Mouse (Mus musculus): Measurements from ENCODE around the gene Bglap3.
A peak's percentile ranks its signal among the peaks of the same experiment; 100 is the strongest.

GRCm38 (mm10) chr3:88331282-88331681 is 41.3 kb downstream of the Bglap3 start:
- TF ChIP-seq CTCF (IDR thresholded peaks at IDR 0.05; ENCODE audit: borderline replicate concordance, insufficient read depth, low read length) (peak; percentile 47; the same call in 1 of the 2 replicates), POLR2A (IDR thresholded peaks at IDR 0.05; ENCODE audit: low read depth, low read length) (no peak)
